Mouse (Mus musculus) cerebellum, adult 9-11 months (tissue): ENCODE data around the gene Dkk2.

ENCODE experiments used
- DNase-seq: peaks from one replicate; pipeline ENCODE4 v3.0.0; 2022

Gene Dkk2

GRCm38 (mm10) chr3:132125227-132125740 lies 40.2 kb downstream of the Dkk2 start:
- DNase-seq, result no peak

- no peak for DNase-seq
Measured at GRCm38 (mm10) chr3:132129730-132130274, 44.7 kb downstream of the Dkk2 start.

- no peak for DNase-seq
Measured at GRCm38 (mm10) chr3:132130781-132131180, 45.7 kb downstream of the Dkk2 start.

- DNase-seq, result no peak
Measured at GRCm38 (mm10) chr3:132131939-132132338, 46.8 kb downstream of the Dkk2 start.

- DNase-seq, result no peak
Measured at GRCm38 (mm10) chr3:132134502-132134901, 49.4 kb downstream of the Dkk2 start.

- DNase-seq, result no peak
Measured at GRCm38 (mm10) chr3:132137802-132138378, 52.8 kb downstream of the Dkk2 start.

GRCm38 (mm10) chr3:132141031-132141430 lies 55.9 kb downstream of the Dkk2 start:
- no peak for DNase-seq

- DNase-seq, result no peak
Measured at GRCm38 (mm10) chr3:132149446-132150025, 64.4 kb downstream of the Dkk2 start.

GRCm38 (mm10) chr3:132158817-132159216 lies 73.7 kb downstream of the Dkk2 start:
- no peak for DNase-seq

- DNase-seq, result no peak
Measured at GRCm38 (mm10) chr3:132168911-132169310, 83.8 kb downstream of the Dkk2 start.

- DNase-seq, result no peak
Measured at GRCm38 (mm10) chr3:132186888-132187552, 101.9 kb downstream of the Dkk2 start.

- DNase-seq, result no peak
Measured at GRCm38 (mm10) chr3:132201950-132202349, 116.9 kb downstream of the Dkk2 start.

GRCm38 (mm10) chr3:132202665-132203064 lies 117.6 kb downstream of the Dkk2 start:
- no peak for DNase-seq

GRCm38 (mm10) chr3:132207469-132207868 lies 122.4 kb downstream of the Dkk2 start:
- no peak for DNase-seq

GRCm38 (mm10) chr3:132211260-132211659 lies 126.2 kb downstream of the Dkk2 start:
- no peak for DNase-seq

GRCm38 (mm10) chr3:132219977-132220487 lies 134.9 kb downstream of the Dkk2 start:
- DNase-seq, result no peak

- DNase-seq, result no peak
Measured at GRCm38 (mm10) chr3:132227622-132228021, 142.5 kb downstream of the Dkk2 start.
